Mouse (Mus musculus): ENCODE measurements around the gene Atp6v1e1.

GRCm38 (mm10) chr6:120782948-120783347, 39.6 kb downstream of the Atp6v1e1 start:
- TF ChIP-seq HCFC1 (IDR thresholded peaks at IDR 0.05; ENCODE audit: borderline replicate concordance, insufficient read depth, low read length) = no peak
- TF ChIP-seq MAFK (IDR thresholded peaks at IDR 0.05; ENCODE audit: insufficient read depth, low read depth, low read length) = no peak
